Mouse (Mus musculus) ES-E14 (cell line): ENCODE data around the gene Wnt16.

Source experiments
- CHD2 ChIP-seq: IDR thresholded peaks from 2 replicates; pipeline ENCODE4 v1.6.1; 2014; ENCODE audit warnings: mild to moderate bottlenecking, low read depth, low read length, inconsistent platforms
- HCFC1 ChIP-seq: IDR thresholded peaks from 2 replicates; pipeline ENCODE4 v1.6.1; 2012; ENCODE audit warnings: low read length, inconsistent platforms, borderline replicate concordance; ENCODE audit not compliant: insufficient read depth

DNA sequence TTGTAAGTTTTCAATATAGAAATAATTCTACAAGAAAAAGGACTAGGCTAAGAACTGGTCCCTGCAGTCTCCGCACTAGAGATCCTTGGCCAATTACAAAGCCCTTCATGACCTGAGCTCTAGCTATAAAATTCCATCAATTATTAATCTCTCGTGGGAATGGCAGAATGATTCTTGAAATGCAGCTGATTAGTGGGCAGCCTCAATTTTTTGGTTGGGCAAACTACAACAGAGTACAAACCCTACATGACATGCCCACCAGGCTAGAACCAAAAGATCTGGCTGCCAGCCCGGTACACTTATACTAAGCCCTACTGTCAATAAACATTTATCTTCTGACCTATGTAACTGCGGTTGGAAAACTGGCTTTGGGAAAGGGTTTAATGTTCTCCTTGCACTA, 39.1 kb downstream of the Wnt16 start:
- TF ChIP-seq HCFC1 (no peak), CHD2 (no peak)
